Mouse (Mus musculus) neural tube, embryonic 11.5 days (tissue): ENCODE measurements around the gene Cacna1c. TPM values are rescaled to one million over a fixed set of nuclear protein-coding genes. Genes with fewer than 3 reads are reported as not detected.

Source experiments
- ATAC-seq: fragments of 200-750 bp; cut with Nextera tagmentation; 2 replicates; pipeline ENCODE4 v1.8.0; 2017; ENCODE audit warnings: moderate number of reproducible peaks, mild to moderate bottlenecking, moderate TSS enrichment, moderate library complexity; ENCODE audit not compliant: insufficient read depth, low FRiP score, low TSS enrichment
- DNase-seq: peaks from one replicate; pipeline ENCODE4 v3.0.0-alpha.2; 2015; ENCODE audit warnings: low spot score
- H3K27ac ChIP-seq: fragments of 300-500 bp; sonication (generic); 2 replicates; pipeline ENCODE4 v1.5.1; 2014; ENCODE audit warnings: low read depth, mild to moderate bottlenecking, low read length
- H3K27me3 ChIP-seq: fragments of 300-500 bp; sonication (generic); 2 replicates; pipeline ENCODE4 v1.6.1; 2014; ENCODE audit warnings: mild to moderate bottlenecking, low read length, mixed read lengths; ENCODE audit not compliant: control insufficient read depth, insufficient read depth
- H3K36me3 ChIP-seq: fragments of 300-500 bp; sonication (generic); 2 replicates; pipeline ENCODE4 v1.6.1; 2014; ENCODE audit warnings: mild to moderate bottlenecking, low read length, moderate library complexity, mixed read lengths; ENCODE audit not compliant: control insufficient read depth, insufficient read depth
- H3K4me1 ChIP-seq: fragments of 300-500 bp; sonication (generic); 2 replicates; pipeline ENCODE4 v1.6.1; 2014; ENCODE audit warnings: low read length, mixed read lengths; ENCODE audit not compliant: control insufficient read depth, insufficient read depth
- H3K4me2 ChIP-seq: fragments of 300-500 bp; sonication (generic); 2 replicates; pipeline ENCODE4 v1.6.1; 2014; ENCODE audit warnings: low read depth, mild to moderate bottlenecking, moderate library complexity
- H3K4me3 ChIP-seq: fragments of 300-500 bp; sonication (generic); 2 replicates; pipeline ENCODE4 v1.5.1; 2014; ENCODE audit warnings: low read depth, low read length
- H3K9ac ChIP-seq: fragments of 300-500 bp; sonication (generic); 2 replicates; pipeline ENCODE4 v1.6.1; 2014; ENCODE audit warnings: mild to moderate bottlenecking, low read length
- H3K9me3 ChIP-seq: fragments of 300-500 bp; sonication (generic); 2 replicates; pipeline ENCODE4 v1.6.1; 2016; ENCODE audit warnings: low read length; ENCODE audit not compliant: control insufficient read depth
- WGBS: fragments of 180-500 bp; shearing (Covaris S2); extraction: QIAGEN DNeasy Blood & Tissue Kit; methylation state at CpG from one replicate; pipeline ENCODE4 v1.1.7; 2014; 5-methylcytosine and 5-hydroxymethylcytosine counted together
- polyA plus RNA-seq: library from polyadenylated mRNA; unstranded; fragments of >200 nt; fragmentation: Nextera tagmentation; extraction: Ambion mirVana; gene quantifications from 2 replicates; pipeline ENCODE4 v1.2.1, GENCODE M21; 2014

The Cacna1c gene
- polyA plus RNA-seq, 1 experiment from 2014 or later = 3.3 TPM

GRCm38 (mm10) chr6:119145109-119145508, 51.1 kb downstream of the Cacna1c start:
- ATAC-seq (no peak), DNase-seq (no peak)
- H3K4me3 ChIP-seq = no peak overlapping the region
- H3K4me1 ChIP-seq = no peaks in the 10 kb centered on the region
- 56% methylated on average over 4 of the region's 4 CpGs for WGBS
- no peak overlapping the region for H3K4me2 ChIP-seq
- H3K9ac ChIP-seq = no peak overlapping the region
- no peak overlapping the region for H3K27ac ChIP-seq
- no peaks in the 10 kb centered on the region for H3K36me3 ChIP-seq
- no peaks in the 10 kb centered on the region for H3K27me3 ChIP-seq
- H3K9me3 ChIP-seq = no peaks in the 10 kb centered on the region

GRCm38 (mm10) chr6:119139561-119139960, 56.7 kb downstream of the Cacna1c start:
- WGBS = 71% methylated on average over 7 of the region's 7 CpGs
- Histone ChIP-seq H3K9ac (no peak overlapping the region), H3K4me2 (no peak overlapping the region), H3K27ac (no peak overlapping the region), H3K4me1 (no peaks in the 10 kb centered on the region), H3K36me3 (no peaks in the 10 kb centered on the region), H3K27me3 (no peaks in the 10 kb centered on the region), H3K4me3 (no peak overlapping the region), H3K9me3 (no peaks in the 10 kb centered on the region)
- ATAC-seq (no peak), DNase-seq (no peak)

GRCm38 (mm10) chr6:119137768-119138167, 58.5 kb downstream of the Cacna1c start:
- WGBS = 92% methylated on average over 10 of the region's 10 CpGs
- no peaks in the 10 kb centered on the region for H3K36me3 ChIP-seq
- ATAC-seq (no peak), DNase-seq (no peak)
- no peak overlapping the region for H3K4me3 ChIP-seq
- no peak overlapping the region for H3K4me2 ChIP-seq
- no peak overlapping the region for H3K27ac ChIP-seq
- H3K9me3 ChIP-seq = no peaks in the 10 kb centered on the region
- no peaks in the 10 kb centered on the region for H3K27me3 ChIP-seq
- no peaks in the 10 kb centered on the region for H3K4me1 ChIP-seq
- H3K9ac ChIP-seq = no peak overlapping the region

GRCm38 (mm10) chr6:119132863-119133262, 63.4 kb downstream of the Cacna1c start:
- Histone ChIP-seq H3K4me1 (no peaks in the 10 kb centered on the region), H3K27me3 (no peaks in the 10 kb centered on the region), H3K36me3 (no peaks in the 10 kb centered on the region), H3K4me2 (no peak overlapping the region), H3K4me3 (no peak overlapping the region), H3K9me3 (no peaks in the 10 kb centered on the region), H3K27ac (no peak overlapping the region), H3K9ac (no peak overlapping the region)
- ATAC-seq (no peak), DNase-seq (no peak)
- WGBS = 89% methylated on average over 4 of the region's 4 CpGs

GRCm38 (mm10) chr6:119132111-119132735, 64.0 kb downstream of the Cacna1c start:
- no peak overlapping the region for H3K4me3 ChIP-seq
- no peak overlapping the region for H3K27ac ChIP-seq
- ATAC-seq (no peak), DNase-seq (no peak)
- no peak overlapping the region for H3K9ac ChIP-seq
- H3K4me2 ChIP-seq = no peak overlapping the region
- 83% methylated on average over 8 of the region's 8 CpGs for WGBS
- no peaks in the 10 kb centered on the region for H3K4me1 ChIP-seq
- H3K36me3 ChIP-seq = no peaks in the 10 kb centered on the region
- no peaks in the 10 kb centered on the region for H3K27me3 ChIP-seq
- H3K9me3 ChIP-seq = no peaks in the 10 kb centered on the region

GRCm38 (mm10) chr6:119129664-119130063, 66.6 kb downstream of the Cacna1c start:
- Histone ChIP-seq H3K4me3 (no peak overlapping the region), H3K27ac (no peak overlapping the region), H3K4me2 (no peak overlapping the region), H3K27me3 (no peaks in the 10 kb centered on the region), H3K4me1 (no peaks in the 10 kb centered on the region), H3K36me3 (no peaks in the 10 kb centered on the region), H3K9me3 (no peaks in the 10 kb centered on the region), H3K9ac (no peak overlapping the region)
- ATAC-seq = no peak
- peak; percentile 24 for DNase-seq
- WGBS = 81% methylated on average over 5 of the region's 5 CpGs

GRCm38 (mm10) chr6:119128521-119128920, 67.7 kb downstream of the Cacna1c start:
- no peak overlapping the region for H3K27ac ChIP-seq
- no peak for DNase-seq
- H3K27me3 ChIP-seq = no peaks in the 10 kb centered on the region
- H3K9ac ChIP-seq = no peak overlapping the region
- no peak overlapping the region for H3K4me2 ChIP-seq
- no peaks in the 10 kb centered on the region for H3K4me1 ChIP-seq
- H3K9me3 ChIP-seq = no peaks in the 10 kb centered on the region
- no peaks in the 10 kb centered on the region for H3K36me3 ChIP-seq
- WGBS = 91% methylated on average over 8 of the region's 8 CpGs
- ATAC-seq = no peak
- no peak overlapping the region for H3K4me3 ChIP-seq

- H3K9ac ChIP-seq = no peak overlapping the region
- H3K9me3 ChIP-seq = no peaks in the 10 kb centered on the region
- no peak overlapping the region for H3K4me2 ChIP-seq
- ATAC-seq (no peak), DNase-seq (no peak)
- 96% methylated on average over 1 of the region's 1 CpGs for WGBS
- no peaks in the 10 kb centered on the region for H3K36me3 ChIP-seq
- no peaks in the 10 kb centered on the region for H3K4me1 ChIP-seq
- no peaks in the 10 kb centered on the region for H3K27me3 ChIP-seq
- H3K4me3 ChIP-seq = no peak overlapping the region
- no peak overlapping the region for H3K27ac ChIP-seq
These were observed 68.1 kb downstream of the Cacna1c start for GRCm38 (mm10) chr6:119128076-119128475.

GRCm38 (mm10) chr6:119126991-119127390, 69.2 kb downstream of the Cacna1c start:
- H3K4me3 ChIP-seq = no peak overlapping the region
- H3K4me1 ChIP-seq = no peaks in the 10 kb centered on the region
- no peak overlapping the region for H3K4me2 ChIP-seq
- WGBS = 92% methylated on average over 3 of the region's 3 CpGs
- H3K27me3 ChIP-seq = no peaks in the 10 kb centered on the region
- H3K27ac ChIP-seq = no peak overlapping the region
- DNase-seq (no peak), ATAC-seq (no peak)
- H3K9ac ChIP-seq = no peak overlapping the region
- H3K9me3 ChIP-seq = no peaks in the 10 kb centered on the region
- no peaks in the 10 kb centered on the region for H3K36me3 ChIP-seq
